Mouse (Mus musculus) E14TG2a.4 (cell line): ENCODE results near the gene Cnst.

ENCODE experiments used
- H3K27me3 ChIP-seq: 2 replicates; pipeline ENCODE4 v1.6.1; 2014; ENCODE audit warnings: low read length, control low read depth; ENCODE audit not compliant: insufficient read depth
- H3K36me3 ChIP-seq: 2 replicates; pipeline ENCODE4 v1.6.1; 2014; ENCODE audit warnings: low read length, control low read depth; ENCODE audit not compliant: insufficient read depth
- H3K4me1 ChIP-seq: replicated peaks from 2 replicates; pipeline ENCODE4 v1.6.1; 2014; ENCODE audit warnings: low read depth, low read length, control low read depth
- H3K4me3 ChIP-seq: replicated peaks from 2 replicates; pipeline ENCODE4 v1.5.1; 2014; ENCODE audit warnings: mild to moderate bottlenecking, low read length
- H3K9me3 ChIP-seq: 2 replicates; pipeline ENCODE4 v1.6.1; 2014; ENCODE audit warnings: low read length, control low read depth
- CTCF ChIP-seq: conservative IDR thresholded peaks from 2 replicates; pipeline ENCODE4 v1.5.1; 2014; ENCODE audit warnings: low read length
- NANOG ChIP-seq: IDR thresholded peaks from 2 replicates; pipeline ENCODE4 v1.6.1; 2014; ENCODE audit warnings: borderline replicate concordance, low read length, mixed read lengths
- POU5F1 ChIP-seq: IDR thresholded peaks from 2 replicates; pipeline ENCODE4 v1.6.1; 2014; ENCODE audit warnings: low read length, borderline replicate concordance

The Cnst gene

DNA sequence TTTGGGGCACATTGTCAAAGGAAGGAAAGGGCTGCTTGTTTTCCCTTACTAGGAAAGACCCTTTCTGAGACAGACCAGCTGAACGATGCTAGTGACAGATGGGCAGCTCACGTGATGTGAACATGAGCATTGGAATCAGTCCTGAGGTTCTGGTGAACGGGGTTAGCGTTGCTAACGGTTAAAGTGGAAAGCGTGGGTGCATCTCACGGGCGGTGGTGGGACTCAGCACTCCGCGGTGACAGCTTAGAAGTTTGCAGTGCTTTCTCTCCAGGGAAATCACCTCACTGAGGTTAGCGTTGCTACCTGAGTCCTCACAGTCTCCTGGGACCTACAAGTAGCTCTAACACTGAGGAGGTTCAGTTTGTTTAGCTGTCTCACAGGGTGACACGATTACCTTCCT lies 45.5 kb downstream of the Cnst start:
- no peaks in the 10 kb centered on the region for H3K36me3 ChIP-seq
- peaks cover 6% of the 10 kb centered on the region for H3K4me1 ChIP-seq
- TF ChIP-seq NANOG: no peak
- no peak for TF ChIP-seq CTCF
- no peak for TF ChIP-seq POU5F1
- no peaks in the 10 kb centered on the region for H3K27me3 ChIP-seq
- H3K9me3 ChIP-seq: no peaks in the 10 kb centered on the region
- no peak overlapping the region for H3K4me3 ChIP-seq

DNA sequence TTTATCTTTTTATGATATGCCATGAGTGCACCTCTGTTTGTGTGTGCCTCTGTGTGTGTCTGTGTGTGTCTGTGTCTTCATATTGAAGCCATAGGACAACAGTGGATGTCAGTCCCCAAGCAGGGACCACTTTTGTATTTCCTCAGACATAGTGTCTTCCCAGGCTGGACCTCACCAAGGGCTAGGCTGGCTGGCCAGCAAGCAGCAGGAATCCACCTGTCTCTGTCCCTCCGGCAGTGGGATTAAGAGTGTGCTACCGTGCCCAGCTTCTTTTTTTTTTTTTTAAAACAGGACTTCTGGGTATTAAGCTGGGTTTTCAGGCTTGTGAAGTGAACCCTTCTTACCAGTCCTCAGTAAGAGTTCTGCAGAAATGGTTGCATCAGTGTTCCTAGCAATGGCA lies 46.0 kb downstream of the Cnst start:
- H3K27me3 ChIP-seq: no peaks in the 10 kb centered on the region
- H3K9me3 ChIP-seq: no peaks in the 10 kb centered on the region
- no peaks in the 10 kb centered on the region for H3K36me3 ChIP-seq
- TF ChIP-seq NANOG (no peak), CTCF (no peak), POU5F1 (no peak)
- H3K4me3 ChIP-seq: no peak overlapping the region
- H3K4me1 ChIP-seq: peaks cover 2% of the 10 kb centered on the region; the same call in 1 of the 2 replicates

DNA sequence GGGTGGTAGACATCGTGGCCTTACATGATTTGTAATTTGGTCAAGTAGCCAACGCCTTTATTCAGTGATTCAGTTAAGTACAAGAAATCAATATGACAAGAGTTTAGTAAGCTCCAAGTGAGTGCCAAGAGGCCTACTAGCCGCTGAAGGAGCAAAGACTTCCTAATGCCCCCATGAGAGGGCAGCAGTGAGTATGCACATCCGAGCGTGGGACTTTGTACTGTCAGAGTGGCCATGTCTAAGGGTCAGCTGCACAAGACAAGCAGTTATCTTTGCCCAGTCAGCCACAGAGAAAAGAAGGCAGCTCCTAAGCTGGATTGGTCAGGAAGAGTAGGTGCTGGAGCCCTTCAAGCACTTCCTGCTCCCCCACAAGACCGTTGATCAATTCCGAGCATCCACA lies 46.8 kb downstream of the Cnst start:
- Histone ChIP-seq H3K36me3 (no peaks in the 10 kb centered on the region), H3K4me1 (peaks cover 4% of the 10 kb centered on the region), H3K27me3 (no peaks in the 10 kb centered on the region), H3K9me3 (no peaks in the 10 kb centered on the region), H3K4me3 (no peak overlapping the region)
- TF ChIP-seq POU5F1 (no peak), CTCF (peak; percentile 84)

DNA sequence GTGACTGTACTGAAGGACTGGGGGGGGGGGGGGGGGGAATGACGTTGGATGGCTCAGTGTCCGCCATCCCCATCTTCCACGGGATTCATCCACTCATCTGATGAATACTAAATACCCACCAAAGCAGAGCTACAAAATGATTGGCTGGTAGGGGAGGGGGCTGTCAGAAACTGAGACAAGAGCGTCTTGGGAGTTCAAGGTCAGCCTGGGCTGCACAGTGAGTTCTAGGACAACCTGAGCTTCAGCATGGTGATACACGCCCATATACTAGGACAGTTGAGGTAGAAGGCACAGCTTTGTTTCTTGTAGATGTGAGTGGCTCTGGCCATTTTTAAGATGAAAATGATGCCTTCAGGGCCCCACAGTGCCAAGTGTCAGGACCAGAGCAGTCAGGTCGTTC lies 52.2 kb downstream of the Cnst start:
- Histone ChIP-seq H3K9me3 (no peaks in the 10 kb centered on the region), H3K4me1 (peaks cover 16% of the 10 kb centered on the region), H3K27me3 (no peaks in the 10 kb centered on the region), H3K36me3 (no peaks in the 10 kb centered on the region), H3K4me3 (no peak overlapping the region)
- TF ChIP-seq NANOG (no peak), POU5F1 (no peak), CTCF (no peak)

DNA sequence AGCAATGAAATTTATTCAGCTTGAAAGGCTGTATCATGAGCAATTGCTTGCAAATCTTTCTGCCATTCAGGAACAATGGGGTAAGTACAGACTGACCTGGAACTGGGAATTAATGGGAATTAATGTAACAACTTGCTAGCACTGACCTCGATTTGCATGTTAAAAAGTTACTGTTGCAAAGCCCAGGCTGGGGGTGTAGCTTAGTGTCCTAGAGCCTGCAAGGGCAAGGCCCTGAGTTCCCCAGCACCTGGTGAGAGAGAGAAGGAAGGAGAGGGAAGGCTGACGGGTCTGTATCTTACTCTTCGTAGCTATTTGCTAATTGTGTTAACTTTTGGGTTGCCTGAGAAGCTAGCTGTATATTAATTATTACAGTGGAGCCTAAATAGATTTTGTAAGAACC lies 58.4 kb downstream of the Cnst start:
- peaks cover 20% of the 10 kb centered on the region for H3K4me1 ChIP-seq
- no peaks in the 10 kb centered on the region for H3K27me3 ChIP-seq
- no peaks in the 10 kb centered on the region for H3K9me3 ChIP-seq
- no peak overlapping the region for H3K4me3 ChIP-seq
- TF ChIP-seq CTCF (no peak), NANOG (no peak), POU5F1 (no peak)
- no peaks in the 10 kb centered on the region for H3K36me3 ChIP-seq

DNA sequence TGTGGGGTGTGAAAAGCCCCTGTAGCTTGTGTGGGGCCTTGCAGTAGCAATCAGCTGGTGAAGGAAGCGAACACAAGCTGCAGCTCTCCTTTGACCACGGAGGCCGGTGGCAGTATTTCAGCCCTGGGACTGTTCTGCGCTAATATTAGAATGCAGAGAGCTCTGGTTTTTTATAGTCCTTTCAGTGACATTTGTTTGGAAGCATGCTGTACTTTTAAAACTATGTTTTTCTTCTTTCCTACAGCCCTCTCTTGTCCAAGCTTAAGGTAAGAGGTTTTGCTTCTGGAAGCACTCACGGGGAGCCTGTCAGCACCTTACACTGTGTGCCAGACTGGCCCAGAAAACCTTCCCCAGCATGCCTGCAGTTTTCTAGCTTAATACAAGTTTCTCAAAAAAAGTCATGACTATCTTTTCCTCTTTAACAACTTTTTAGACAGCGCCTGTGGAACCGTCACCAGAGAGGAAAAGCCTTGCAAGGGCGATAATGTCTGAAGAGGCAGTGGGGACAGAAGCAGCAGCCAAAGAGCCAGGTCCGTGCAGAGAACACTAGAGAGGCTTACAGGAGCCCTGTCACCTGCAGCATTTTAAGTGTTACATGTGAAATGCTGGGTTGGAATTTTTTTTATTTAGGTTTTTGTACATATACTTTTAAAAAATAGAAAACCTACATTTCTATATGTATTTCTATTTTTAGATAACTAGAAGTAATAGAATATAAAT lies 60.0 kb downstream of the Cnst start:
- Histone ChIP-seq H3K27me3 (no peaks in the 10 kb centered on the region), H3K4me1 (peaks cover 30% of the 10 kb centered on the region), H3K4me3 (no peak overlapping the region), H3K9me3 (no peaks in the 10 kb centered on the region), H3K36me3 (no peaks in the 10 kb centered on the region)
- TF ChIP-seq CTCF (no peak), NANOG (no peak), POU5F1 (no peak)

DNA sequence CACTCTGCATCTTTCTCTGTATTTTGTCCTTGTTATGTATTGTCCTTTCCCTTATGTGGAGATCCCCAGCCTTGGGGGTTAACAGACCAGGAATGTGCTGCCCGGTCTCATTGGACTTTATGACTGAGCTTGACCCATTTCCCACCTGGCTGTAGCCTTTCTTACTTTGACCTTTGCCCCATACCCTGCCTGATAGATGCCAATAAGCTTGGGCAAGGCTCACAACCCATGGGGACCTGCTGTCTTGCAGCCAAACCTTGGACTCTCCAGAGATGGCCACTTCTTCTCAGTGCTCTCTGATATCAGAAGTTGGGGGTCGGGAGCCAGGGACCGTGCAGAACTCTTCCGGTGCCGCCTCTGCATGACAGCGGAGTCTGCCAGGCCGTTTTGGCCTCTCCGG lies 62.4 kb downstream of the Cnst start:
- Histone ChIP-seq H3K4me1 (peaks cover 31% of the 10 kb centered on the region), H3K36me3 (no peaks in the 10 kb centered on the region), H3K9me3 (no peaks in the 10 kb centered on the region), H3K27me3 (no peaks in the 10 kb centered on the region), H3K4me3 (no peak overlapping the region)
- TF ChIP-seq POU5F1 (no peak), CTCF (no peak), NANOG (no peak)

DNA sequence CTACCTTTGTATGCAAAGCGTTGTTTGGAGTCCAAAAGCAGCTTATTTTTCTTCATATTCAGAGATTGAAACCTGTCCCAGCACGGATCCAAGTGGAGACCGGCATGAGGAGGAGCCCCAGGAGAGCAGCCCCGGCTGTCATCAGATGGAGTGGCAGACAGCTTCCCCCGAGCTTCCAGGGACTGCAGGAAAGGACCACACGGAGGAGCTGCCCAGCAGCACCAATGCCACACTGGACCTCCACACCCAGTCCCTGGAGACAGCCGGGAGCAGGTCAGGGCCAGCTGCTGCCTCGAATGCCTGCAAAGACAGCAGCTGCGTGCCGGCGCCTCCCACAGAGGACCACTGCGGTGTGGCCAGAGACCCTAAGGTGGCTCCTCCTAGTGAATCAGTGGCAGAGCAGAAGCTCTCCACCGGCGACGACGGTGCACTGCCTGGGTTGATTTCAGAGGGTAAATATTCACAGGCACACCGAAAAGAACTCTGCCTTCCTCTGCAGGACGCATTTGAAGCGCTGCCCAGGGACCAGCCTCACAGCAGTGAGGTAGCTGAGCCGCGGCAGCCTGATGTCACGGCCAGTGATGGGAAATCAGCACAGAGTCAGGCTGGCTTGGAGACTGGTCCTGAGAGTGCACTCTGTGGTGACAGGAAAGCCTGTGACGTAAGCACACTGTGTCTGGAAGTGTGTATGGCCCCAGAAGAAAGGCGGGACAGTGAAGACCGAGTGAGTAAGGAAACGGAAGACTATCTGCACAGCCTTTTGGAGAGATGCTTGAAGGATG lies 63.7 kb downstream of the Cnst start:
- H3K27me3 ChIP-seq: no peaks in the 10 kb centered on the region
- H3K4me1 ChIP-seq: peaks cover 23% of the 10 kb centered on the region
- H3K36me3 ChIP-seq: no peaks in the 10 kb centered on the region
- TF ChIP-seq NANOG (no peak), CTCF (no peak), POU5F1 (no peak)
- no peaks in the 10 kb centered on the region for H3K9me3 ChIP-seq
- peak overlapping the region; percentile 60 for H3K4me3 ChIP-seq

DNA sequence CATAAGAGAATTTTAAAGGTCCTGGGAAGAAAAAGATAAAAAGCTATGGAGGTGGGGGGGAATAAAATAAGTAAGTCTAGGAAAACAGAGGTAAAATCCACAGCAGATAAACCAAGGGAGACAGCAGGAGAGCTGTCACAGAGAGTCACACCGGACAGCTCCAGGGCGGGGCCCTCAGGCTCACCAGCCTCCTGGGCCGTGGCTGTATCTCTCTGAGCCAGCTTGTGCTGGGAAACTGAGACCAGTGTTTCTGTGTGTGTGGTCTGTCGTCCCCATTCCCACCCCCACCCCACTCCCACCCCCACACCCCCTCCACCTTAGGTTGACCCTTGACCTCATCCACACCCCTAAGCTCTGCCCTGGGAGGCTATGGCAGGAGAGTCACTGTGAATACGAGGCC lies 65.0 kb downstream of the Cnst start:
- Histone ChIP-seq H3K9me3 (no peaks in the 10 kb centered on the region), H3K36me3 (no peaks in the 10 kb centered on the region), H3K27me3 (no peaks in the 10 kb centered on the region), H3K4me3 (no peak overlapping the region), H3K4me1 (peaks cover 21% of the 10 kb centered on the region)
- TF ChIP-seq POU5F1 (no peak), NANOG (no peak), CTCF (no peak)
